Mouse (Mus musculus): ENCODE measurements around the gene Polr2b.

DNA sequence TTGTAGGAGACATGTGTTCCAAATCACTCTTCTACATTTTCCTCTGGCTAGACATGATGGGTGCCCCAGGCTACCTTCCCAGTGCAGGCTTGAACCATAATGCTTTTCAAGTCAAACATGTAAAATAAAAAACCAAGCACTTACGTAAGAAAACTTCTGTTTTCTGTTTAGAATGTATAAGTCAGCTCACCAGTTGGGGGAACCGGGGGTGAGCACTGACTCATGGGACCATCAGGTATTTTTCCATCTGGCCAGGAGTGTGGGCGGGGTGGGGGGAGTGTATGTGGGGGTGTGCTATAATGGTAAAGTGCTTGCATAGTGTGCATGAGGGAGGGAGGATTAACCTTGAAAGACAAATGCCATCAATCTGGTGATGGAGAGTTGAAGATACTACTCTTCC, 68.1 kb downstream of the Polr2b start:
- no peak for TF ChIP-seq USF1 (IDR thresholded peaks at IDR 0.05; ENCODE audit: low read depth)
- TF ChIP-seq CTCF (IDR thresholded peaks at IDR 0.05; ENCODE audit: control insufficient read depth, insufficient read depth, insufficient read length) = no peak
